In the genomic region with DNA sequence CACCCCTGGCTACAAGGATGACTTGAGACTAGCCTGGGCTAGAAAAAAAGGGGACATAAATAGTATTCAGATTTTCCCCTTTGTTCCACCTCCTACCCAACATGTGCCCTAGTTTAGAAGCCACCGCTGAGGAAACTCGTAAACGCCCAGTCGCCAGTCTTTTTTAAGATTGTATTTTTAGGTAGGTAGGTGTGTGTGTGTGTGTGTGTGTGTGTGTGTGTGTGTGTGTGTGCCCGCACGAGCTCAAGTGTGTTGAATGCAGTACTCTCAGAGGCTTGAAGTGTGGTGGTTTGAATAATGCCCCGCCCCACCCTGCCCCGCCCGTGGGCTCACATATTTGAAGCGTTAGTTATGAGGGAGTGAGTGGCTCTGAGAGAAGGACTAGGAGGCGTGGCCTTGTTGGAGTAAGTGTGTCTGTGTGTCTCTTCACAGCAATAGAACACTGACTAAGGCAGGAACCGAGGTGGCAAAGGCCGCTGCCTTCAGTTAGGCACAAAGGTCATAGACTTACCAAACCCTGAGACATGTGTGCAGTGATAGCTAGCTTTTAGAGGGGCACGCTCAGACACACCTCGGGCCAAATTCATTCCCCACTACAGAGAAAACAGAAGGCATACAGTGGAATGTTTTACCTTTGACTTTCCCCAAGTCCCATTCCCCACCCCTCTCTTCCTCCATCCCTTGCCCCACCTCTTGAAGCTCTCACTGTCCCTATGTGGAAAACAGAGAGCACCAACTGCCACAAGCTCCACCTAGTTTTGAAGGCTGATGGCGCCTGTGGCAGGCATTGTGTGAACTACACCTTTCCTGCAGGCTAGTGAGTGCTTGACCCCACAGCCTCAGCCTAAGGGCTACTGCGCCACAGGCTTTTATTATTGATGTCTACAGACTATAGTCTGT, we compare ENCODE assay signal across 9 mouse cellular contexts. TPM values are rescaled to one million over a fixed set of nuclear protein-coding genes. Genes with fewer than 3 reads are reported as not detected.
A peak's percentile ranks its signal among the peaks of the same experiment; 100 is the strongest.
DNase-seq lines count a peak whose midpoint lies in the region; ATAC-seq and TF ChIP-seq lines count a peak whose summit lies in the region.
"Had no signal": no experiment of that assay in that cellular context is flagged by ENCODE, and none has a peak within 500 bp of the region (broad histone marks: within the 10 kb centered on the region; RNA-seq: fewer than 3 reads in every experiment).

No protein-coding gene starts in this region.

- DNase-seq in CD4-positive, CD25-positive, alpha-beta regulatory T cell, adult 2 months (ENCODE audit: low read depth, low spot score): peak; percentile 70
- DNase-seq in NIH3T3 (ENCODE audit: low read depth): peak; percentile 76
- DNase-seq in lung, adult 2 months: peak; percentile 27
- no peak for DNase-seq in layer of hippocampus, adult 11-12 months (ENCODE audit: low spot score)
- no peak for DNase-seq in neural tube, embryonic 10.5 days (ENCODE audit: extremely low spot score, low spot score)
- no peak for DNase-seq in gastrocnemius, adult 18-20 months (ENCODE audit: low spot score)

- TF ChIP-seq CTCF in lung, adult 2 months (IDR thresholded peaks at IDR 0.05; ENCODE audit: insufficient read depth, low read length): no peak

- H3K4me2 ChIP-seq in stomach, embryonic 15.5 days: no peak overlapping the region
- H3K4me2 ChIP-seq: liver, embryonic 12.5 days had no signal

- no peaks in the 10 kb centered on the region; the same call in 1 of the 2 replicates for H3K4me1 ChIP-seq in lung, adult 2 months (ENCODE audit: control insufficient read depth, insufficient read depth, low read length)
- no peaks in the 10 kb centered on the region for H3K4me1 ChIP-seq in stomach, embryonic 15.5 days
- H3K4me1 ChIP-seq: liver, embryonic 12.5 days had no signal

- H3K27me3 ChIP-seq in stomach, embryonic 15.5 days (replicated peaks): no peaks in the 10 kb centered on the region
- H3K27me3 ChIP-seq: liver, embryonic 12.5 days had no signal

- H3K36me3 ChIP-seq in stomach, embryonic 15.5 days: no peaks in the 10 kb centered on the region
- H3K36me3 ChIP-seq: liver, embryonic 12.5 days had no signal

- peak overlapping the region; percentile 41; the same call in 1 of the 2 replicates for H3K27ac ChIP-seq in stomach, embryonic 15.5 days
- H3K27ac ChIP-seq: hindbrain, postnatal 0 days; liver, embryonic 12.5 days had no signal

- H3K4me3 ChIP-seq in lung, adult 2 months (replicated peaks; ENCODE audit: extremely low read depth, low read depth, low read length): no peak overlapping the region
- no peak overlapping the region for H3K4me3 ChIP-seq in stomach, embryonic 15.5 days (replicated peaks)
- H3K4me3 ChIP-seq: liver, embryonic 12.5 days had no signal

- H3K9me3 ChIP-seq in stomach, embryonic 15.5 days: no peaks in the 10 kb centered on the region
- H3K9me3 ChIP-seq: liver, embryonic 12.5 days had no signal

- TF ChIP-seq POLR2A in lung, adult 2 months (IDR thresholded peaks at IDR 0.05; ENCODE audit: borderline replicate concordance, extremely low read depth, low read depth, low read length): no peak

- H3K9ac ChIP-seq in stomach, embryonic 15.5 days: no peak overlapping the region
- H3K9ac ChIP-seq: liver, embryonic 12.5 days had no signal

- WGBS in lung, adult 2 months: 54% methylated on average over 17 of the region's 17 CpGs
- WGBS in stomach, embryonic 15.5 days: 66% methylated on average over 17 of the region's 17 CpGs

- peak; percentile 76 for ATAC-seq in stomach, embryonic 15.5 days (ENCODE audit: insufficient read depth, low FRiP score, low read depth)
- ATAC-seq: hindbrain, postnatal 0 days; liver, embryonic 12.5 days had no signal

RNA-seq across cellular contexts. Expression of a gene that starts 45.6 kb away (rescaled TPM):
- polyA plus RNA-seq in lung, adult 2 months (2012; rRNA removed): 0.74 and 0.95 TPM in 2 replicates
- 2.8 and 3.0 TPM in 2 replicates for polyA plus RNA-seq in stomach, embryonic 15.5 days (2015; fragmentation: Nextera tagmentation; extraction: Ambion mirVana)
- under 1 TPM; 0.02 TPM for total RNA-seq in gastrocnemius, adult 18-20 months (2021)

RNA-seq across cellular contexts. Expression of a gene that starts 50.2 kb away (rescaled TPM):
- polyA plus RNA-seq in lung, adult 2 months (2012; rRNA removed): 64.7 and 74.8 TPM in 2 replicates
- 73.7 and 76.1 TPM in 2 replicates for polyA plus RNA-seq in stomach, embryonic 15.5 days (2015; fragmentation: Nextera tagmentation; extraction: Ambion mirVana)
- 10 to 100 TPM; 25.7 to 27.8 TPM for total RNA-seq in gastrocnemius, adult 18-20 months (2021)

Comparison
In these comparisons a context has a peak if more than half of its experiments do, and no peak if none do; other contexts are left out.
1. DNase-seq: peak in CD4-positive, CD25-positive, alpha-beta regulatory T cell, adult 2 months (single experiment), NIH3T3 (single experiment) and lung, adult 2 months (single experiment); none in layer of hippocampus, adult 11-12 months (single experiment), neural tube, embryonic 10.5 days (single experiment) and gastrocnemius, adult 18-20 months (single experiment).